Mouse (Mus musculus) olfactory bulb, adult 2 months (tissue): ENCODE results near the gene Rbm4b.
A peak's percentile ranks its signal among the peaks of the same experiment; 100 is the strongest.

Experiments
- CTCF ChIP-seq: fragments of 200-500 bp; IDR thresholded peaks from 2 replicates; pipeline ENCODE4 v1.5.1; 2012; ENCODE audit warnings: low read depth, mild to moderate bottlenecking, low read length, moderate library complexity; ENCODE audit not compliant: insufficient read depth
- POLR2A ChIP-seq: fragments of 200-500 bp; IDR thresholded peaks from 2 replicates; pipeline ENCODE4 v1.6.1; 2012; ENCODE audit warnings: mild to moderate bottlenecking, low read depth, low read length, moderate library complexity; ENCODE audit not compliant: insufficient read depth

GRCm38 (mm10) chr19:4743524-4743923 is 12.8 kb upstream of the Rbm4b start:
- TF ChIP-seq CTCF = peak; percentile 40; the same call in 1 of the 2 replicates
- no peak for TF ChIP-seq POLR2A
